ENCODE assay signal across 7 mouse cellular contexts in the genomic region with DNA sequence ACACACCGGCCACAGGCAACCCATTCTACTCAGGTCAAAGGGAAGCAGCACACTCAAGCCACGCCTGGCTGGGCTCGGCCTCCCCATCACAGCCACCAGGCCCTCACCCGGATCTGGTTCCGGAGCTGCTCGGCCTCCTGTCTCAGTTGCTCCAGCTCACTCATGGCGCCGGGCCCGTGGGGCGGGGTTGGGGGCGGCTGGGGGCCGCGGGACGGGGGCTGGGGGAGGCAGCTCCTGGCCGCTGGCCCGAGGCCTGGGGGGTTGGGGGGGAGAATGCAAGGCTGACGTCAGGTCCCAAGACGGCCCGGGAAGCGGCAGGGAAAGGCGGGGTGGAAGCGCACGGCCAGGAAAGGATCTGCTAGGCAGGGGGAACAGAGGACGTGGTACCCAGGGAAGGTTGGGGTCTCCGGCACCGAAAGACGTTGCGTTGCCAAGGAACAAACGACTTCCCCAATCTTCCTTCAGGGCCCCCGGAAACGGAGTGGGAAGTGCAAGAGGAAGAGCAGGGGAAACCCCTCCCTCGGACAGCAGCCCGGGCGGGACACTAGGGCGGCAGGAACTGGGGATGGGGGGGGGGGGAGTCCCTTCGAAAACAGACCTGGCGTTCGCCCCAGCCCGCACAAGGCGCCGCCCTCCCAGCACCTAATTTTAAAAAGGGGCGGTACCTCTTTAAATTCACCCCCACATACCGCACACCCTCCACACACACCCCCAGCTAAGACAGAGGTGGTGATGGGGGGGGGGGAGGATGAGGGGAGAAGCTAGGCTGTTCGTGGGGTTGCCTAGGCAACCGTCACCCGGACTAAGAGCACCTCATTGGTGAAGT. TPM values are rescaled to one million over a fixed set of nuclear protein-coding genes. Genes with fewer than 3 reads are reported as not detected.
DNase-seq lines count a peak whose midpoint lies in the region; ATAC-seq and TF ChIP-seq lines count a peak whose summit lies in the region.

No protein-coding gene starts in this region.

- in situ Hi-C loops in Patski (cut with MboI; ENCODE audit: low pct_unique_long_range_greater_than_20kb), result loop anchor here (5.0 kb wide), 3 partner anchors 72 to 232 kb away; a partner anchor contains a TSS

- H3K4me1 ChIP-seq in hindbrain, embryonic 15.5 days (replicated peaks), result peaks cover 39% of the 10 kb centered on the region
- peaks cover 54% of the 10 kb centered on the region for H3K4me1 ChIP-seq in megakaryocyte, embryonic 14.5 days

- peak; percentile 14 for ATAC-seq in Patski
- ATAC-seq in hindbrain, embryonic 15.5 days (ENCODE audit: low FRiP score, low read depth), result peak; percentile 76

- peaks cover 24% of the 10 kb centered on the region for H3K36me3 ChIP-seq in hindbrain, embryonic 15.5 days
- H3K36me3 ChIP-seq in megakaryocyte, embryonic 14.5 days (replicated peaks; ENCODE audit: low read length), result peaks cover 49% of the 10 kb centered on the region

- no peaks in the 10 kb centered on the region for H3K9me3 ChIP-seq in hindbrain, embryonic 15.5 days
- H3K9me3 ChIP-seq in megakaryocyte, embryonic 14.5 days, result no peaks in the 10 kb centered on the region

- under 1% methylated on average over 45 of the region's 46 CpGs for WGBS in hindbrain, embryonic 15.5 days

- intact Hi-C loops in left cerebral cortex, postnatal 10 days (cut with DNase I), result loop anchor here (5.0 kb wide), 1 partner anchor 56 kb away; no protein-coding TSS in a partner anchor

- H3K27ac ChIP-seq in hindbrain, embryonic 15.5 days (replicated peaks), result peak overlapping the region; percentile 97

- POLR2A ChIA-PET in Patski (lab: Charles Lee), result interaction anchor here (0.8 to 3.2 kb wide), 12 partner anchors 11 to 116 kb away, joined by 3 to 9 read pairs (median 5); a partner anchor contains a TSS

- H3K4me3 ChIP-seq in hindbrain, embryonic 15.5 days, result peak overlapping the region; percentile 76
- H3K4me3 ChIP-seq in megakaryocyte, embryonic 14.5 days (replicated peaks), result peak overlapping the region; percentile 99

- no peaks in the 10 kb centered on the region for H3K27me3 ChIP-seq in Patski
- H3K27me3 ChIP-seq in hindbrain, embryonic 15.5 days, result no peaks in the 10 kb centered on the region
- H3K27me3 ChIP-seq in megakaryocyte, embryonic 14.5 days (replicated peaks), result no peaks in the 10 kb centered on the region

- DNase-seq in Patski (ENCODE audit: low read depth, low spot score), result no peak
- DNase-seq in cerebellum, postnatal 10 days, result peak; percentile 83 to 88
- peak; percentile 76 to 81 for DNase-seq in frontal cortex, postnatal 36 days (ENCODE audit: low spot score in 2 of 2)
- peak; percentile 75 to 87 for DNase-seq in left cerebral cortex, postnatal 10 days (ENCODE audit: extremely low spot score in 1 of 2, low spot score in 2 of 2)
- DNase-seq in right cerebral cortex, postnatal 4 days, result peak; percentile 73

- peak overlapping the region; percentile 95 for H3K9ac ChIP-seq in hindbrain, embryonic 15.5 days

- no peak for TF ChIP-seq CTCF in Patski (IDR thresholded peaks at IDR 0.05)

- CTCF ChIA-PET in Patski (lab: Charles Lee), result interaction anchor here (1.7 to 3.7 kb wide), 3 partner anchors 12 to 29 kb away, joined by 5 to 17 read pairs (median 11); a partner anchor contains a TSS

- H3K4me2 ChIP-seq in hindbrain, embryonic 15.5 days, result peak overlapping the region; percentile 82

RNA-seq across cellular contexts. Expression of a gene that starts 2.2 kb away (rescaled TPM):
- polyA plus RNA-seq in Patski (2021), result not detected
- not detected in 2 replicates for polyA plus RNA-seq in hindbrain, embryonic 15.5 days (2015; fragmentation: Nextera tagmentation; extraction: Ambion mirVana)
- total RNA-seq in left cerebral cortex, postnatal 10 days (2021), result not detected
- not detected in 2 replicates for polyA plus RNA-seq in megakaryocyte, embryonic 14.5 days (2012; ENCODE audit: insufficient read depth, low replicate concordance)

RNA-seq across cellular contexts. Expression of a gene that starts 2.5 kb away (rescaled TPM):
- 963 TPM for polyA plus RNA-seq in Patski (2021)
- 516 and 544 TPM in 2 replicates for polyA plus RNA-seq in hindbrain, embryonic 15.5 days (2015; fragmentation: Nextera tagmentation; extraction: Ambion mirVana)
- 1,000 to 10,000 TPM in 1 of 2 experiments, 100 to 1,000 TPM in 1; 996 to 1,005 TPM for total RNA-seq in left cerebral cortex, postnatal 10 days (2021)
- 332 and 439 TPM in 2 replicates for polyA plus RNA-seq in megakaryocyte, embryonic 14.5 days (2012; ENCODE audit: insufficient read depth, low replicate concordance)

RNA-seq across cellular contexts. Expression of a gene that starts 12.5 kb away (rescaled TPM):
- polyA plus RNA-seq in Patski (2021), result 55.9 TPM
- 16.4 and 18.4 TPM in 2 replicates for polyA plus RNA-seq in hindbrain, embryonic 15.5 days (2015; fragmentation: Nextera tagmentation; extraction: Ambion mirVana)
- total RNA-seq in left cerebral cortex, postnatal 10 days (2021), result 10 to 100 TPM; 43.0 TPM
- polyA plus RNA-seq in megakaryocyte, embryonic 14.5 days (2012; ENCODE audit: insufficient read depth, low replicate concordance), result 13.2 and 15.3 TPM in 2 replicates

RNA-seq across cellular contexts. Expression of a gene that starts 22.5 kb away (rescaled TPM):
- polyA plus RNA-seq in Patski (2021), result not detected
- polyA plus RNA-seq in hindbrain, embryonic 15.5 days (2015; fragmentation: Nextera tagmentation; extraction: Ambion mirVana), result 251 and 285 TPM in 2 replicates
- total RNA-seq in left cerebral cortex, postnatal 10 days (2021), result 100 to 1,000 TPM; 151 to 152 TPM
- not detected in 2 replicates for polyA plus RNA-seq in megakaryocyte, embryonic 14.5 days (2012; ENCODE audit: insufficient read depth, low replicate concordance)

RNA-seq across cellular contexts. Expression of a gene that starts 28.5 kb away (rescaled TPM):
- 43.2 TPM for polyA plus RNA-seq in Patski (2021)
- polyA plus RNA-seq in hindbrain, embryonic 15.5 days (2015; fragmentation: Nextera tagmentation; extraction: Ambion mirVana), result 81.0 and 81.8 TPM in 2 replicates
- 10 to 100 TPM; 36.5 to 36.8 TPM for total RNA-seq in left cerebral cortex, postnatal 10 days (2021)
- polyA plus RNA-seq in megakaryocyte, embryonic 14.5 days (2012; ENCODE audit: insufficient read depth, low replicate concordance), result 30.7 and 70.0 TPM in 2 replicates
